Mouse (Mus musculus): ENCODE results near the gene Igfbp4. TPM values are rescaled to one million over a fixed set of nuclear protein-coding genes. Genes with fewer than 3 reads are reported as not detected.

The Igfbp4 gene
- total and polyA plus RNA-seq, 3 experiments = 0.16 to 0.21 TPM; not detected in 1

DNA sequence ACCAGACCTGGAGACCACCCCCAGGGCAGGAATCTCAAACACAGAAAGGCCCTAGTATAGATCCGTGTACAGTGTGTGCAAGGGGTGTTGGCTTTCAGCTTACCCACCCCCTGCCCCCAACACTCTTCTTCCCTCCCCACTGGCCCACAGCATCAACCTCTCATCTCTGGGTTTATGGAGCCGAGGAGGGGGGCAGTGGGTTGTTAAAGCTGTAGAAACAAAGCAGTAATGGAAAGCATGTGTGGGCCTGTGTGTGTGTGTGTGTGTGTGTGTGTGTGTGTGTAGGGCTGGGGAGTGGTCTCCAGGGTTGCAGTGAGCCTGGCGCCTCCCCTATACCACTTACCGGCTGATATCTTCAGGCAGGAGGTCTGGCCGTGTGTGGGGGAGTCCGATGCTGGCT, 30.8 kb downstream of the Igfbp4 start:
- no peaks in the 10 kb centered on the region for H3K79me2 ChIP-seq (replicated peaks; ENCODE audit: control insufficient read depth, extremely low read depth, insufficient read depth, poor library complexity, severe bottlenecking)
- H3K4me2 ChIP-seq (ENCODE audit: insufficient read depth, low read depth, poor library complexity, severe bottlenecking) = no peak overlapping the region
- no peaks in the 10 kb centered on the region for H3K36me3 ChIP-seq (replicated peaks in 1 of 2; ENCODE audit: control insufficient read depth in 1 of 2, insufficient read depth in 1 of 2, low read length in 1 of 2)
- H3K9ac ChIP-seq (ENCODE audit: insufficient read depth, low read depth) = no peak overlapping the region
- no peak for TF ChIP-seq KAT2A (IDR thresholded peaks at IDR 0.05; ENCODE audit: insufficient replicate concordance, low read length)
- TF ChIP-seq MAZ (IDR thresholded peaks at IDR 0.05; ENCODE audit: low read depth, low read length) = no peak
- no peak for TF ChIP-seq TBP (conservative IDR thresholded peaks at IDR 0.05; ENCODE audit: low read depth, low read length)
- TF ChIP-seq NELFE (IDR thresholded peaks at IDR 0.05; ENCODE audit: low read depth, low read length) = no peak
- no peak for TF ChIP-seq UBTF (IDR thresholded peaks at IDR 0.05; ENCODE audit: low read depth, low read length)
- TF ChIP-seq MYC (IDR thresholded peaks at IDR 0.05; ENCODE audit: low read depth, low read length) = no peak
- TF ChIP-seq CTCF (conservative IDR thresholded peaks at IDR 0.05 in 1 of 2, IDR thresholded peaks at IDR 0.05 in 1 of 2; ENCODE audit: low read depth in 2 of 2, low read length in 2 of 2) = no peak
- no peak for TF ChIP-seq HCFC1 (IDR thresholded peaks at IDR 0.05; ENCODE audit: low read depth, low read length)
- TF ChIP-seq BHLHE40 (IDR thresholded peaks at IDR 0.05; ENCODE audit: low read depth, low read length) = no peak
- TF ChIP-seq CHD1 (IDR thresholded peaks at IDR 0.05; ENCODE audit: low read depth, low read length) = no peak
- TF ChIP-seq ZMIZ1 (IDR thresholded peaks at IDR 0.05; ENCODE audit: low read depth, low read length) = no peak
- no peak for TF ChIP-seq ETS1 (conservative IDR thresholded peaks at IDR 0.05; ENCODE audit: low read depth, low read length)
- no peak for TF ChIP-seq EP300 (IDR thresholded peaks at IDR 0.05; ENCODE audit: low read length)
- no peak for TF ChIP-seq JUND (conservative IDR thresholded peaks at IDR 0.05; ENCODE audit: low read depth, low read length)
- TF ChIP-seq JUN (IDR thresholded peaks at IDR 0.05; ENCODE audit: insufficient read depth, low read depth, low read length) = no peak
- no peak for TF ChIP-seq SIN3A (IDR thresholded peaks at IDR 0.05; ENCODE audit: low read length)
- no peak for TF ChIP-seq TCF12 (IDR thresholded peaks at IDR 0.05; ENCODE audit: low read depth, low read length)
- H3K9me3 ChIP-seq (replicated peaks; ENCODE audit: low read length) = no peaks in the 10 kb centered on the region
- H3K27ac ChIP-seq (ENCODE audit: insufficient read depth, low read depth) = no peak overlapping the region
- peaks cover 47% of the 10 kb centered on the region for H3K27me3 ChIP-seq (replicated peaks)
- peaks cover 3 to 12% of the 10 kb centered on the region in 2 experiments; a peak in 2 of 4 replicates for H3K4me1 ChIP-seq (ENCODE audit: control insufficient read depth in 1 of 2, insufficient read depth in 2 of 2)
- no peak overlapping the region for H3K4me3 ChIP-seq (replicated peaks in 1 of 3; ENCODE audit: low read depth in 2 of 3, low read length in 2 of 3, poor library complexity in 1 of 3)
- dilution Hi-C loops (cut with MboI; ENCODE audit: extremely low pct_ligation_motif_present, extremely low pct_unique_long_range_greater_than_20kb, low sequenced_read_pairs) = no loop called here
- in situ Hi-C loops (cut with MboI; ENCODE audit: low pct_ligation_motif_present, low pct_unique_long_range_greater_than_20kb, low sequenced_read_pairs) = no loop called here
- DNase-seq (ENCODE audit: extremely low read depth) = no peak

DNA sequence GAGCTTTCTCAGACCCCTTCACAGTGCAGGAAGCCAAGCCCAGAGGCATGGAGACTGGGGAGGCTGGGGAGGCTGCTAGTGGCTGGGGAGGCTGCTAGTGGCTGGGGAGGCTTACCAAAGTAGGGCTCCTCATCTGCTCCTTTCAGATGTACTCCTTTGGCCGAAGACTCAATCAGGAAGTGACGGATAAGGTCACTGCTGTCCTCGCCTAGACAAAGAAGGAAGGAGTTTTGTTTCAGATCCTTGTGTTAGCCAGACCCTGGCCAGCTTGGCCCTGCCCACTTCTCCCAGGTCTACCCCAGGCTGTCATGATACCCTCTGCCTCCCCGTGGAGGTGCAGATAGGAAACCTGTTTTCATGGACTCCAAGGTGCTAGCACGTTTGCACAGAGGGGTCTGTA, 32.7 kb downstream of the Igfbp4 start:
- no peak overlapping the region for H3K27ac ChIP-seq (ENCODE audit: insufficient read depth, low read depth)

More for the DNA sequence above, 32.7 kb downstream of the Igfbp4 start:
- Histone ChIP-seq H3K36me3 (replicated peaks in 1 of 2; ENCODE audit: control insufficient read depth in 1 of 2, insufficient read depth in 1 of 2, low read length in 1 of 2) (no peaks in the 10 kb centered on the region), H3K4me1 (ENCODE audit: control insufficient read depth in 1 of 2, insufficient read depth in 2 of 2) (0 out of 4 replicates have a peak, but pooled peaks cover 0 to 2% of the 10 kb centered on the region in 2 experiments), H3K9ac (ENCODE audit: insufficient read depth, low read depth) (no peak overlapping the region), H3K4me3 (replicated peaks in 1 of 3; ENCODE audit: low read depth in 2 of 3, low read length in 2 of 3, poor library complexity in 1 of 3) (no peak overlapping the region), H3K79me2 (replicated peaks; ENCODE audit: control insufficient read depth, extremely low read depth, insufficient read depth, poor library complexity, severe bottlenecking) (no peaks in the 10 kb centered on the region), H3K4me2 (ENCODE audit: insufficient read depth, low read depth, poor library complexity, severe bottlenecking) (no peak overlapping the region), H3K9me3 (replicated peaks; ENCODE audit: low read length) (no peaks in the 10 kb centered on the region), H3K27me3 (replicated peaks) (peaks cover 54% of the 10 kb centered on the region)
- in situ Hi-C loops (cut with MboI; ENCODE audit: low pct_ligation_motif_present, low pct_unique_long_range_greater_than_20kb, low sequenced_read_pairs) (no loop called here), dilution Hi-C loops (cut with MboI; ENCODE audit: extremely low pct_ligation_motif_present, extremely low pct_unique_long_range_greater_than_20kb, low sequenced_read_pairs) (no loop called here)
- no peak for DNase-seq (ENCODE audit: extremely low read depth)
- TF ChIP-seq JUND (conservative IDR thresholded peaks at IDR 0.05; ENCODE audit: low read depth, low read length) = no peak
- no peak for TF ChIP-seq SMC3 (IDR thresholded peaks at IDR 0.05; ENCODE audit: low read depth, low read length)
- TF ChIP-seq TBP (conservative IDR thresholded peaks at IDR 0.05; ENCODE audit: low read depth, low read length) = no peak
- TF ChIP-seq ZKSCAN1 (IDR thresholded peaks at IDR 0.05; ENCODE audit: borderline replicate concordance, low read depth, low read length) = no peak
- no peak for TF ChIP-seq MAX (IDR thresholded peaks at IDR 0.05; ENCODE audit: low read length)
- no peak for TF ChIP-seq MXI1 (IDR thresholded peaks at IDR 0.05; ENCODE audit: low read depth, low read length)
- no peak for TF ChIP-seq TCF12 (IDR thresholded peaks at IDR 0.05; ENCODE audit: low read depth, low read length)
- TF ChIP-seq EP300 (IDR thresholded peaks at IDR 0.05; ENCODE audit: low read length) = no peak
- no peak for TF ChIP-seq USF2 (conservative IDR thresholded peaks at IDR 0.05; ENCODE audit: low read depth, low read length)

Data from CH12.LX (cell line).